Mouse (Mus musculus): ENCODE measurements around the gene Sftpa1.

- TF ChIP-seq CTCF (IDR thresholded peaks at IDR 0.05) (no peak), POLR2A (IDR thresholded peaks at IDR 0.05; ENCODE audit: insufficient read depth, low read depth, low read length) (no peak), EP300 (IDR thresholded peaks at IDR 0.05; ENCODE audit: insufficient read depth, low read depth, low read length) (no peak)
These were observed at the start of gene Sftpa1 for GRCm38 (mm10) chr14:41131540-41131939.

Data from heart, adult 2 months (tissue).